Mouse (Mus musculus) forebrain, embryonic 11.5 days (tissue): ENCODE data around the gene Gm10563. TPM values are rescaled to one million over a fixed set of nuclear protein-coding genes. Genes with fewer than 3 reads are reported as not detected.

ENCODE experiments used
- ATAC-seq: fragments of 200-750 bp; cut with Nextera tagmentation; replicated peaks from 2 replicates; pipeline ENCODE4 v1.8.0; 2017; ENCODE audit warnings: moderate TSS enrichment; ENCODE audit not compliant: low FRiP score
- DNase-seq: peaks from one replicate; pipeline ENCODE4 v3.0.0-alpha.2; 2017; ENCODE audit warnings: low spot score
- H3K27ac ChIP-seq: fragments of 300-500 bp; sonication (generic); 2 replicates; pipeline ENCODE4 v1.5.1; 2014; ENCODE audit warnings: low read depth, low read length
- H3K27me3 ChIP-seq: fragments of 300-500 bp; sonication (generic); 2 replicates; pipeline ENCODE4 v1.6.1; 2014; ENCODE audit warnings: mild to moderate bottlenecking, low read length, mixed read lengths; ENCODE audit not compliant: control insufficient read depth, insufficient read depth
- H3K36me3 ChIP-seq: fragments of 300-500 bp; sonication (generic); 2 replicates; pipeline ENCODE4 v1.6.1; 2014; ENCODE audit warnings: mild to moderate bottlenecking, low read length, moderate library complexity, mixed read lengths; ENCODE audit not compliant: control insufficient read depth, insufficient read depth
- H3K4me1 ChIP-seq: fragments of 300-500 bp; sonication (generic); replicated peaks from 2 replicates; pipeline ENCODE4 v1.6.1; 2014; ENCODE audit warnings: low read length, mixed read lengths; ENCODE audit not compliant: control insufficient read depth, insufficient read depth
- H3K4me2 ChIP-seq: fragments of 300-500 bp; sonication (generic); 2 replicates; pipeline ENCODE4 v1.6.1; 2014; ENCODE audit warnings: low read depth, mild to moderate bottlenecking, low read length, moderate library complexity, mixed read lengths; ENCODE audit not compliant: severe bottlenecking
- H3K4me3 ChIP-seq: fragments of 300-500 bp; sonication (generic); 2 replicates; pipeline ENCODE4 v1.5.1; 2014; ENCODE audit warnings: low read depth, low read length
- H3K9ac ChIP-seq: fragments of 300-500 bp; sonication (generic); 2 replicates; pipeline ENCODE4 v1.6.1; 2014; ENCODE audit warnings: low read length
- H3K9me3 ChIP-seq: fragments of 300-500 bp; sonication (generic); 2 replicates; pipeline ENCODE4 v1.6.1; 2016; ENCODE audit warnings: low read length, mixed read lengths; ENCODE audit not compliant: control insufficient read depth
- WGBS: fragments of 180-500 bp; shearing (Covaris S2); extraction: QIAGEN DNeasy Blood & Tissue Kit; methylation state at CpG from one replicate; pipeline ENCODE4 v1.1.7; 2014; 5-methylcytosine and 5-hydroxymethylcytosine counted together
- polyA plus RNA-seq: library from polyadenylated mRNA; unstranded; fragments of >200 nt; fragmentation: Nextera tagmentation; extraction: Ambion mirVana; gene quantifications from 2 replicates; pipeline ENCODE4 v1.2.1, GENCODE M21; 2014

The Gm10563 gene
- polyA plus RNA-seq, 1 experiment from 2014 or later = not detected

- Histone ChIP-seq H3K9ac (no peak overlapping the region), H3K27me3 (no peaks in the 10 kb centered on the region), H3K36me3 (peaks cover 16% of the 10 kb centered on the region), H3K27ac (no peak overlapping the region), H3K9me3 (no peaks in the 10 kb centered on the region), H3K4me1 (no peaks in the 10 kb centered on the region), H3K4me2 (no peak overlapping the region), H3K4me3 (no peak overlapping the region)
- ATAC-seq (no peak), DNase-seq (no peak)
- WGBS = 96% methylated on average over 1 of the region's 1 CpGs
These were observed 1.7 kb downstream of the Gm10563 start for GRCm38 (mm10) chr4:155643531-155643930.

DNA sequence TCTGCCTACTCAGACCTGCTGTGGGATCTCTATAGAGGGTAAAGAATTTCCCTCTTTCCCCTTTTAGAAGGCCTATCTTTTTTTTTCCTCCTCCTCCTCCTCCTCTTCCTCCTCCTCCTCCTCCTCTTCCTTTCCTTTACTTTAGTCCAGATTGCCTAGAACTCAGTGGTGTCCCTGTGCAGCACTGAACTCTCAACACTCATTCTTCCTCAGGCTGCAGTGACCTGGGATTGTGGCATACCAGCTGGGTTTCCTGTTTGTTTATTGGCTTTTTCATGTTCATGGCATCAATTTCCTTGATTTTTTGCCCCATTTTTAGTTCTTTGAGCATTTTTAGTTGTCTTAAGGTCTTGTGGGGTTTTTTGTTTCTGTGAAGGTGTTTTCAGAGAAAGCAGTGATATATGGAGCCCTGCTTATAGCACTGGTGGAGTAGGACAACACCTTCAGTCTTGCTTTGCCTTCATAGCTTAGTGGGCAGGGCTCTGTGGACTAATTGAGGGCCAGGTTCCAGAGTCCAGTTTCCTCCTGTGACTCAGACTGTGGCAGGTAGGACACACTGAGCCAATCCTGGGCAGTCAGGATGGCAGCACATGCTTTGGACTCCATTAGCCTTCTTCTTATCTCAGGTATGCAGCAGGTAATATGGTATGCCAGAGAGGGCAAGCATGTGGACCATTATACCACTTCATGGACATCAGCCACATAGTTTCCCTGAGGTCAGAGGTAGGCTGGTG is 9.3 kb downstream of the Gm10563 start:
- Histone ChIP-seq H3K4me3 (no peak overlapping the region), H3K4me2 (no peak overlapping the region), H3K9me3 (no peaks in the 10 kb centered on the region), H3K27ac (no peak overlapping the region), H3K9ac (no peak overlapping the region), H3K4me1 (no peaks in the 10 kb centered on the region), H3K27me3 (no peaks in the 10 kb centered on the region), H3K36me3 (peaks cover 14% of the 10 kb centered on the region; the same call in 1 of the 2 replicates)
- ATAC-seq (no peak), DNase-seq (no peak)

GRCm38 (mm10) chr4:155630267-155630666 is 14.9 kb downstream of the Gm10563 start:
- no peak overlapping the region for H3K4me2 ChIP-seq
- ATAC-seq (no peak), DNase-seq (no peak)
- peaks cover 11% of the 10 kb centered on the region; the same call in 1 of the 2 replicates for H3K36me3 ChIP-seq
- H3K9ac ChIP-seq = no peak overlapping the region
- H3K4me3 ChIP-seq = no peak overlapping the region
- H3K27ac ChIP-seq = no peak overlapping the region
- H3K27me3 ChIP-seq = no peaks in the 10 kb centered on the region
- no peaks in the 10 kb centered on the region for H3K9me3 ChIP-seq
- 90% methylated on average over 6 of the region's 6 CpGs for WGBS
- no peaks in the 10 kb centered on the region for H3K4me1 ChIP-seq

DNA sequence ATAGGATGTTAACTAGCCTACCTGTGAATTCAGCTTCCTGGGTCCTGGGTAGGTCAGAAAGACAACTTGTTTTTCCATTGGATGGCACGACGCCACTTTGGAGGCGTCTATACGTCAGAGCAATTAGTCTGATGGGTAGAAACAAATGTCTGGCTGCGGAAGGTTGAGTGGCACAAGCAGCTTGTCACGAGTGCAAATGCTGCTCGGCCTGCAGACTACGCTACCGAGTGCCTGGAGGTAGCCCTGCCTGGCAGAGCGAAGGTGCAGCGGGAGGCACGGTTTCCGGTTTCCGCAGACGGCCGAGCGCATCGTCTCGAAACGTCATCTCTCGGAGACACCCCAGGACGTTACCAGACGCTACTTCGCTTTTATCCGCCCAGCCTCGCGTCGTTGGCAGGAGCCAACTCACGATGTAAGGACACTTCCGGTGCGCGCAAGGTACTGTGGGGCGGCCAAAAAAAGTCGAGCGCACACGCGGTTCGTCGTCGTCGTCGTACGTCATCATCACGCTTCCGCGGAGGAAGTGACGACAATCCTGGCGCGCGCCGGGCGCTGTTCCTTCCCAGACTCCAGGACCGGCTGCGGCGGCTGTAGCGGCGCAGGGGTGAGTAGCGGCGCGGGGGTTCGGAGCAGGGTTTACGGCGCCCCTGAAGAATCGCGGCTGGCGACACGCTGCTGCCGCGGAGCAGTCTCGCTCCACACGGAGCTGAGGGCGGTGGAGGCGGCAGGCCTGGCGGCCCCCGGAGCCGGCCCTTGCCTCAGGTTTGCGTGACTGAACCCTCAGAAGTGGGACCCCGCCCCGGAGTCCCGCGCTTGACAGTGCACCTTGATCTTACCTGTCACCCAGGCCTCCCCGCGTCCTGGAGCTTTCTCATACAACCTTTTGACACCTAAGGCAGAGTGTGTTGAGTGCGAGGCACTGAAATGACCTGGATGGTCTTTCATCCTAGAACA is 20.6 kb downstream of the Gm10563 start, which contains the start of gene Cdk11b:
Cdk11b (plus strand) TSS at position 517 of the 954 bp plus-strand sequence.
- under 1% methylated on average over 84 of the region's 84 CpGs for WGBS

GRCm38 (mm10) chr4:155618321-155618720 is 26.9 kb downstream of the Gm10563 start:
- no peak overlapping the region for H3K4me2 ChIP-seq
- 96% methylated on average over 5 of the region's 5 CpGs for WGBS

More for the DNA sequence above, 20.6 kb downstream of the Gm10563 start, which contains the start of gene Cdk11b:
- ATAC-seq = peak; percentile 99
- Histone ChIP-seq H3K27ac (peak within 1 kb of the TSS; percentile 55), H3K4me2 (peak within 1 kb of the TSS; percentile 72), H3K4me1 (no peaks in the 10 kb centered on the region), H3K4me3 (peak within 1 kb of the TSS; percentile 96), H3K9me3 (no peaks in the 10 kb centered on the region), H3K27me3 (no peaks in the 10 kb centered on the region), H3K9ac (peak within 1 kb of the TSS; percentile 88), H3K36me3 (no peaks in the 10 kb centered on the region; the same call in 1 of the 2 replicates)
- peak; percentile 97 for DNase-seq

DNA sequence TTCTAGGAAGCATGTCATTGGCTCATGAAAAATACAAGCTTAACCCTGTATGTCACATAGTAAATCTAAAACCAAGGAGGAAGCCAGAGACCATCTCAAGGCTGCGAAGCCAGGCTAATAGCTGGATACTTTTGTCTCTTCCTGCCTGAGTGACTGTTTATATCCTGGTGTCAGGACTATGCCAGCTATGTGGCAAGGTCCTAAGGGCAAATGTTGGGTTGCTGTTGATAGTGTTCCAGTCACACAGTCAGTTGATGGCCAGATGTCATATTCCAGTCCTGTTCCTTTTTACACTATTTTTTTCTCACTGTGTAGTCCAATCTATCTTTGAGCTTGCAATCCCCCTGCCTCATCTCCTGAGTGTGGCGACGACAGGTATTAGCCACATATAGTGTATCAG is 31.9 kb downstream of the Gm10563 start:
- peaks cover 10% of the 10 kb centered on the region; the same call in 1 of the 2 replicates for H3K36me3 ChIP-seq
- no peak overlapping the region for H3K27ac ChIP-seq
- H3K9me3 ChIP-seq = no peaks in the 10 kb centered on the region
- 95% methylated on average over 3 of the region's 3 CpGs for WGBS
- H3K4me3 ChIP-seq = no peak overlapping the region
- no peak for DNase-seq
- no peaks in the 10 kb centered on the region for H3K27me3 ChIP-seq
- no peak overlapping the region for H3K4me2 ChIP-seq
- no peak for ATAC-seq
- H3K9ac ChIP-seq = no peak overlapping the region
- no peaks in the 10 kb centered on the region for H3K4me1 ChIP-seq

More at GRCm38 (mm10) chr4:155618321-155618720, 26.9 kb downstream of the Gm10563 start:
- DNase-seq (no peak), ATAC-seq (no peak)
- no peak overlapping the region for H3K27ac ChIP-seq
- H3K4me1 ChIP-seq = no peaks in the 10 kb centered on the region
- H3K4me3 ChIP-seq = no peak overlapping the region
- no peak overlapping the region for H3K9ac ChIP-seq
- no peaks in the 10 kb centered on the region for H3K27me3 ChIP-seq
- H3K36me3 ChIP-seq = peaks cover 15% of the 10 kb centered on the region; the same call in 1 of the 2 replicates
- H3K9me3 ChIP-seq = no peaks in the 10 kb centered on the region

DNA sequence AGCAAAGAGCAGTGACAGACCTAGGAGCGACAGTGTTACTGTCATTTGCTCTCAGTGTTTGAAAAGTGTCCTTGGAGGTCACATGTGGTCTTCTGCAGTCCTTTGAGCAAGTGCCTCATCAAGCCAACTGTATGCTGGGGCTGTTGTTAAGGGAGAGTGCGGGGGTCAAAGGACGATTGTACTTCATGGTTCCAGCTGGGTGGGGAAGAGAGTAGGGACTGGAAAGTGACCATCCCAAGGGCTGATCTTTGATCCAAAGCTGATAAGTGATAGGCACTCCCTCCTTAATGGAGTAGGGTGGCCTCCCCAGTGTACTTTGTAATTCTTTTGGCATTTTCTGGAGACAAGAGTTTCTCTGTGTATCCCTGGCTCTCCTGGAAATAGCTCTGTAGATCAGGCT is 33.3 kb downstream of the Gm10563 start:
- ATAC-seq (no peak), DNase-seq (no peak)
- Histone ChIP-seq H3K4me1 (no peaks in the 10 kb centered on the region), H3K27me3 (no peaks in the 10 kb centered on the region), H3K27ac (no peak overlapping the region), H3K36me3 (peaks cover 2% of the 10 kb centered on the region; the same call in 1 of the 2 replicates), H3K4me2 (no peak overlapping the region), H3K9me3 (no peaks in the 10 kb centered on the region), H3K9ac (no peak overlapping the region), H3K4me3 (no peak overlapping the region)
- 89% methylated on average over 3 of the region's 3 CpGs for WGBS

GRCm38 (mm10) chr4:155606825-155607224 is 38.4 kb downstream of the Gm10563 start:
- H3K4me3 ChIP-seq = no peak overlapping the region
- no peak overlapping the region for H3K27ac ChIP-seq
- DNase-seq (no peak), ATAC-seq (no peak)
- H3K9ac ChIP-seq = no peak overlapping the region
- 85% methylated on average over 2 of the region's 2 CpGs for WGBS
- no peaks in the 10 kb centered on the region for H3K27me3 ChIP-seq
- no peak overlapping the region for H3K4me2 ChIP-seq
- no peaks in the 10 kb centered on the region; the same call in 1 of the 2 replicates for H3K4me1 ChIP-seq
- H3K36me3 ChIP-seq = no peaks in the 10 kb centered on the region; the same call in 1 of the 2 replicates
- H3K9me3 ChIP-seq = no peaks in the 10 kb centered on the region
